Mouse (Mus musculus) liver, embryonic 14.5 days (tissue): ENCODE results near the gene Cenpt. TPM values are rescaled to one million over a fixed set of nuclear protein-coding genes. Genes with fewer than 3 reads are reported as not detected.

Experiments
- ATAC-seq: fragments of 200-750 bp; cut with Nextera tagmentation; 2 replicates; pipeline ENCODE4 v1.8.0; 2017; ENCODE audit warnings: moderate number of reproducible peaks, mild to moderate bottlenecking, moderate library complexity; ENCODE audit not compliant: insufficient read depth
- DNase-seq, 3 experiments: peaks; one replicate each; pipeline ENCODE4 v3.0.0-alpha.2; 2012 to 2013; ENCODE audit warnings: low read depth in 3 of 3, low spot score in 3 of 3
- H3K27ac ChIP-seq: fragments of 300-500 bp; sonication (generic); 2 replicates; pipeline ENCODE4 v1.5.1; 2014; ENCODE audit warnings: moderate library complexity, mild to moderate bottlenecking, control low read depth, inconsistent platforms
- H3K27me3 ChIP-seq: fragments of 300-500 bp; sonication (generic); 2 replicates; pipeline ENCODE4 v1.6.1; 2014; ENCODE audit warnings: mild to moderate bottlenecking, low read length, moderate library complexity; ENCODE audit not compliant: control insufficient read depth, insufficient read depth
- H3K36me3 ChIP-seq: fragments of 300-500 bp; sonication (generic); replicated peaks from 2 replicates; pipeline ENCODE4 v1.6.1; 2014; ENCODE audit warnings: low read depth; ENCODE audit not compliant: control insufficient read depth, insufficient read depth
- H3K4me1 ChIP-seq, 2 experiments: fragments of 200-500 bp in 1 of 2; fragments of 300-500 bp in 1 of 2; sonication (generic) in 1 of 2; replicated peaks; 2 replicates each; pipeline ENCODE4 v1.6.1; 2012 to 2014; ENCODE audit warnings: antibody characterized with exemption in 1 of 2, inconsistent platforms in 1 of 2, low read length in 1 of 2; ENCODE audit not compliant: control insufficient read depth in 2 of 2, insufficient read depth in 2 of 2
- H3K4me2 ChIP-seq: fragments of 300-500 bp; sonication (generic); 2 replicates; pipeline ENCODE4 v1.6.1; 2014; ENCODE audit warnings: low read depth, mild to moderate bottlenecking, control low read depth, moderate library complexity
- H3K4me3 ChIP-seq, 2 experiments: fragments of 200-500 bp in 1 of 2; fragments of 300-500 bp in 1 of 2; sonication (generic) in 1 of 2; 2 replicates each; pipeline ENCODE4 v1.5.1; 2012 to 2014; ENCODE audit warnings: low read depth in 2 of 2, low read length in 2 of 2, mild to moderate bottlenecking in 2 of 2, control low read depth in 1 of 2, inconsistent platforms in 1 of 2, moderate library complexity in 1 of 2; ENCODE audit not compliant: insufficient read depth in 1 of 2
- H3K9ac ChIP-seq: fragments of 300-500 bp; sonication (generic); replicated peaks from 2 replicates; pipeline ENCODE4 v1.6.1; 2014; ENCODE audit warnings: mild to moderate bottlenecking, control low read depth, moderate library complexity
- H3K9me3 ChIP-seq: fragments of 300-500 bp; sonication (generic); 2 replicates; pipeline ENCODE4 v1.6.1; 2016; ENCODE audit warnings: low read length, mixed read lengths; ENCODE audit not compliant: control insufficient read depth
- CTCF ChIP-seq: IDR thresholded peaks from 2 replicates; pipeline ENCODE4 v1.5.1; 2016; ENCODE audit warnings: antibody characterized with exemption, low read depth, control low read depth
- EP300 ChIP-seq: IDR thresholded peaks from 2 replicates; pipeline ENCODE4 v1.6.1; 2016; ENCODE audit warnings: antibody characterized with exemption, low read depth
- WGBS: fragments of 180-500 bp; shearing (Covaris S2); extraction: QIAGEN DNeasy Blood & Tissue Kit; methylation state at CpG from one replicate; pipeline ENCODE4 v1.1.7; 2014; ENCODE audit not compliant: insufficient replicate concordance; 5-methylcytosine and 5-hydroxymethylcytosine counted together
- polyA plus RNA-seq, 2 experiments: library from polyadenylated mRNA; depleted of rRNA in 1 of 2; stranded (reverse) in 1 of 2; unstranded in 1 of 2; fragments of >200 nt; fragmentation: Nextera tagmentation in 1 of 2; extraction: Ambion mirVana in 1 of 2; gene quantifications; 2 replicates each; pipeline versions ENCODE4 v1.2.1 to v1.2.3; 2012 to 2014

Gene Cenpt
- polyA plus RNA-seq, 2 experiments: 15.0 to 25.4 TPM

GRCm38 (mm10) chr8:105859314-105859713, 6.2 kb upstream of the Cenpt start:
- Histone ChIP-seq H3K4me2 (peak overlapping the region; percentile 99), H3K9me3 (no peaks in the 10 kb centered on the region), H3K27ac (peak overlapping the region; percentile 76), H3K4me1 (peaks cover 34 to 46% of the 10 kb centered on the region in 2 experiments), H3K36me3 (no peaks in the 10 kb centered on the region; the same call in 1 of the 2 replicates), H3K27me3 (no peaks in the 10 kb centered on the region), H3K9ac (peak overlapping the region; percentile 76), H3K4me3 (peak overlapping the region; percentile 58 to 94; a peak in 3 of 4 replicates)
- DNase-seq (peak; percentile 79 to 83 (median 81)), ATAC-seq (peak; percentile 2; the same call in 1 of the 2 replicates)
- TF ChIP-seq CTCF: no peak
- TF ChIP-seq EP300: peak; percentile 86
- 17% methylated on average over 5 of the region's 5 CpGs for WGBS

GRCm38 (mm10) chr8:105858495-105858894, 5.4 kb upstream of the Cenpt start:
- WGBS: 61% methylated on average over 5 of the region's 5 CpGs
- ATAC-seq (no peak), DNase-seq (no peak)
- no peaks in the 10 kb centered on the region for H3K9me3 ChIP-seq
- H3K27ac ChIP-seq: peak overlapping the region; percentile 76
- no peaks in the 10 kb centered on the region; the same call in 1 of the 2 replicates for H3K36me3 ChIP-seq
- no peaks in the 10 kb centered on the region for H3K27me3 ChIP-seq
- TF ChIP-seq CTCF: no peak
- no peak for TF ChIP-seq EP300
- H3K4me2 ChIP-seq: peak overlapping the region; percentile 99
- no peak overlapping the region for H3K9ac ChIP-seq
- no peak overlapping the region for H3K4me3 ChIP-seq
- peaks cover 34 to 46% of the 10 kb centered on the region in 2 experiments for H3K4me1 ChIP-seq

- Histone ChIP-seq H3K27me3 (no peaks in the 10 kb centered on the region), H3K36me3 (no peaks in the 10 kb centered on the region; the same call in 1 of the 2 replicates), H3K4me1 (peaks cover 34 to 37% of the 10 kb centered on the region in 2 experiments), H3K4me3 (peak overlapping the region; percentile 70 to 72), H3K27ac (peak overlapping the region; percentile 71), H3K9me3 (no peaks in the 10 kb centered on the region), H3K9ac (peak overlapping the region; percentile 85), H3K4me2 (peak overlapping the region; percentile 99)
- WGBS: 15% methylated on average over 15 of the region's 15 CpGs
- TF ChIP-seq EP300 (no peak), CTCF (no peak)
- DNase-seq (no peak), ATAC-seq (no peak)
Measured at GRCm38 (mm10) chr8:105856168-105856835, 3.2 kb upstream of the Cenpt start.

- ATAC-seq: peak; percentile 40
- TF ChIP-seq EP300: no peak
- no peak; the same call in 1 of the 2 replicates for TF ChIP-seq CTCF
- Histone ChIP-seq H3K27ac (peak overlapping the region; percentile 71), H3K4me1 (peaks cover 37 to 41% of the 10 kb centered on the region in 2 experiments), H3K4me3 (peak overlapping the region; percentile 70 to 72), H3K36me3 (no peaks in the 10 kb centered on the region; the same call in 1 of the 2 replicates), H3K4me2 (peak overlapping the region; percentile 99), H3K27me3 (no peaks in the 10 kb centered on the region), H3K9me3 (no peaks in the 10 kb centered on the region), H3K9ac (peak overlapping the region; percentile 85)
- under 1% methylated on average over 71 of the region's 71 CpGs for WGBS
- DNase-seq: no peak
Measured at GRCm38 (mm10) chr8:105855248-105856167, 2.4 kb upstream of the Cenpt start.
